Mouse (Mus musculus): ENCODE measurements around the gene Rabac1. TPM values are rescaled to one million over a fixed set of nuclear protein-coding genes. Genes with fewer than 3 reads are reported as not detected.

The Rabac1 gene
- polyA plus RNA-seq, 1 experiment = 218 TPM

DNA sequence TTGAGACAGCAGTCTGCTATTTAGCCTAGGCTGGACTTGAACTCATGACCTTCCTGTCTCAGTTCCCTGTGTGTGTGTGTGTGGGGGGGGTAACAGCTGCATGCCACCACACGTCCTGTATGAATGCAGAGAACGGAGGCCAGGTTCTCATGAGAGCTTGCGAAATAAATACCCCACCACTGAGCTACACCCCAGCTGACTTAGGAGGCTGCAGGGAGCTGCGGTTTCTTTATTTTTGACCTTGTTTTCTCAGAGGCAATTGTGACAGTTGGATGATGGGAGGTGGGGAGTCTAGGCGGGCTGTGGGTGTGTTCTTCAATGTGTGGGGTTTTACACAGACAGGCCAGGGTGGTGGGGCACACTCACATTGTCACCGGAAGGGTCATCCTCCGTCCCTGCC, 27.7 kb upstream of the Rabac1 start:
- no peak for TF ChIP-seq GATA1 (IDR thresholded peaks at IDR 0.05; ENCODE audit: low read length)

DNA sequence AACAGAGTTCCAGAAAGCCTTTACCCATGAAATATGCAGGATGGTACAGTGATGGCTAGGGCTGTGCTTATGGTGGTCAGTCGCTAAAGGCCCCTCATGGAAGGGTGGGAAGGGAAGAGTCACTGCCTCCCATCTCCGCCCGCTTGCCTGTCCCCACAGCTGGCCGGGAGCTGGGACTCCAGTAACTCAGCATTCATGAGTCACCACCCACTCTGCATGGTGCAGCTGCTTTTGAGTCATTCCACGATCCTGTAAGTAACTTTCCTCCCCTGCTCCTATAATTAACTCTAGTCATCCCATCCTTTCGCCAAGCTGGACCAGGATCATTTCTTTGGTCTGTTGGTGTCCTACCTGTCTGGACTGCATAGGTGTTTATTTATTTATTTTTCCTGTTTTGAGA, 20.5 kb upstream of the Rabac1 start:
- TF ChIP-seq GATA1 (IDR thresholded peaks at IDR 0.05; ENCODE audit: low read length) = no peak

- TF ChIP-seq GATA1 (IDR thresholded peaks at IDR 0.05; ENCODE audit: low read length) = no peak
These were observed 17.9 kb upstream of the Rabac1 start for GRCm38 (mm10) chr7:24990478-24990877.

- TF ChIP-seq GATA1 (IDR thresholded peaks at IDR 0.05; ENCODE audit: low read length) = no peak
These were observed 15.4 kb upstream of the Rabac1 start for GRCm38 (mm10) chr7:24987941-24988340.

DNA sequence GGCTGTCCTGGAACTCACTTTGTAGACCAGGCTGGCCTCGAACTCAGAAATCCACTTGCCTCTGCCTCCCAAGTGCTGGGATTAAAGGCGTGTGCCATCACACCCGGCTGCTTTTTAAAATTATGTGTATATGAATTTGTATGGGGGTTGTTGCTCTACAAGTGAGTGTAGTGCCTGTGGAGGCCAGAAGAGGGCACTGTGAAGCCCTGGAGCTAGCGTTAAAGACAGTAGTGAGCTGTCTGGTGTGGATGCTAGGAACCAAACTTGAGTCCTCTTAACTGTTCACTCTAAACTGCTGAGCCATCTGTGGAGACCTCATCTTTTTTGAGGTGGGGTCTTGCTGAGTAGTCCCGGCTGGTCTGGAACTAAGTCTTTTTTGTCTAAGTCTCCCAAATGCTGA, 13.2 kb upstream of the Rabac1 start:
- no peak for TF ChIP-seq GATA1 (IDR thresholded peaks at IDR 0.05; ENCODE audit: low read length)

DNA sequence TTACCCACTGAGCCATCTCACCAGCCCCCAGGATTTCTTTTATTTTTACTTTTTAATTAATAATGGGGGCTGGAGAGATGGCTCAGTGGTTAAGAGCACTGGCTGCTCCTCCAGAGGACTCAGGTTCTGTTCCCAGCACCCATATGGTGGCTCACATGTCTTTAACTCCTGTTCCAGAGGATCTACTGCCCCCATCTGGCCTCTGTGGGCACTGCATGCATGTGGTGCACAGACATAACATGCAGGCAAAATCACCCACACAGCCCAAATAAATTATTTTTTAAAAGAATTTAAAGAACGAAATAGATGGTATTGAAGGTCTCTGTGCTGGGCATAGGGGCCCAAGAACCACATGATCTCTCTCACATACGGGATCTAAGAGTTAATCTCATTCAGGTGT, 11.8 kb upstream of the Rabac1 start:
- TF ChIP-seq GATA1 (IDR thresholded peaks at IDR 0.05; ENCODE audit: low read length) = no peak

GRCm38 (mm10) chr7:24983396-24983795, 10.8 kb upstream of the Rabac1 start:
- no peak for TF ChIP-seq GATA1 (IDR thresholded peaks at IDR 0.05; ENCODE audit: low read length)

GRCm38 (mm10) chr7:24980439-24980838, 7.9 kb upstream of the Rabac1 start:
- TF ChIP-seq GATA1 (IDR thresholded peaks at IDR 0.05; ENCODE audit: low read length) = no peak

- no peak for TF ChIP-seq GATA1 (IDR thresholded peaks at IDR 0.05; ENCODE audit: low read length)
These were observed 6.2 kb upstream of the Rabac1 start for GRCm38 (mm10) chr7:24978781-24979180.

DNA sequence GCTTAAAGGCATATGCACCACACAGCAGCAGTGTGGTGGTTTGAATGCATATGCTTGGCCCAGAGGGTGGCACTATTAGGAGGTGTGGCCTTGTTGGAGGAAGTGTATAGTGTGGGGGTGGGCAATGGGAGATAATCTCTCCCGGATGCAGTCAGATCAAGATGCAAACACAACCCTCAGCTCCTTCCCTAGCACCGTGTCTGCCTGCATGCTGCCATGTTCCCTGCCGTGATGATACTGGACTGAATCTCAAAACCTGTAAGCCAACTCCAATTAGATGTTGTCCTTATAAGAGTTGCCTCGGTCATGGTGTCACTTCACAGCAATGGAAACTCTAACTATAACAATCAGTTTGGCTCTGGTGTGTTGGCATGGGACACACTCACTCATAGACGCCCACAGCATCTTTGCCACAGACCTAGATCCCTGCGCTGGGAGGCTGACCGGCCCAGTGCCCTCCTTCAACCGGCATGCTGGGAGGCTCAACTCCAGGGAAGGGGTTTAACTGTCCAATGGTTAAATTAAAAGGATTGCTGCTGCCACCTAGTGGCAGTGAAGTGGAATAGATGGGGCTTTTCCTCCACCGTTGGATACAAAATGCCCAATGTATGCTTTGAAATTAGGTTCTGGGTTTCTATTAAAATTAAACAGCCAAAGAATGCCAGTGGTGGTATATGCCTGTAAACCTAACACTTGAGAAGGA, 2.5 kb upstream of the Rabac1 start:
- peak; percentile 65 for TF ChIP-seq GATA1 (IDR thresholded peaks at IDR 0.05; ENCODE audit: low read length)

- TF ChIP-seq GATA1 (IDR thresholded peaks at IDR 0.05; ENCODE audit: low read length) = no peak
These were observed 1.3 kb upstream of the Rabac1 start for GRCm38 (mm10) chr7:24973902-24974301.

DNA sequence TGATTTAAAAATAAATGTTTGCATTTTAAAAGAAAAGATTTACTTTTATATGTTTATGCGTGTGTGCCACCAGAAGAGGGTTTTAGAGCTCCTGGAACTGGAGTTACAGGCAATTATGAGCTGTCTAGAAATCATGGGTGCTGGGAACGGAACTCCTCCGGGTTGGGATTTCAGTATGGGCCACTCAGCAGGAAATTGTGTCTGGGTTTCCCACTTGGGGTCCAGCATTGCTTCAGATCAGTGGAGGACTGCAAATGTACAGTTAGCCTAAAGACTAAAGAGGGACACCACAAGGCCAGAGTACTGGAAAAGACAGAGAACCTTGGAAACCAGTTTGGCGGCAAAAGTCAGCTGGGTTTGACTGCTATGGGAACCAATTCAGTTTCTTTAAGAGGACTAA, 654 bp upstream of the Rabac1 start:
- no peak for TF ChIP-seq GATA1 (IDR thresholded peaks at IDR 0.05; ENCODE audit: low read length)

DNA sequence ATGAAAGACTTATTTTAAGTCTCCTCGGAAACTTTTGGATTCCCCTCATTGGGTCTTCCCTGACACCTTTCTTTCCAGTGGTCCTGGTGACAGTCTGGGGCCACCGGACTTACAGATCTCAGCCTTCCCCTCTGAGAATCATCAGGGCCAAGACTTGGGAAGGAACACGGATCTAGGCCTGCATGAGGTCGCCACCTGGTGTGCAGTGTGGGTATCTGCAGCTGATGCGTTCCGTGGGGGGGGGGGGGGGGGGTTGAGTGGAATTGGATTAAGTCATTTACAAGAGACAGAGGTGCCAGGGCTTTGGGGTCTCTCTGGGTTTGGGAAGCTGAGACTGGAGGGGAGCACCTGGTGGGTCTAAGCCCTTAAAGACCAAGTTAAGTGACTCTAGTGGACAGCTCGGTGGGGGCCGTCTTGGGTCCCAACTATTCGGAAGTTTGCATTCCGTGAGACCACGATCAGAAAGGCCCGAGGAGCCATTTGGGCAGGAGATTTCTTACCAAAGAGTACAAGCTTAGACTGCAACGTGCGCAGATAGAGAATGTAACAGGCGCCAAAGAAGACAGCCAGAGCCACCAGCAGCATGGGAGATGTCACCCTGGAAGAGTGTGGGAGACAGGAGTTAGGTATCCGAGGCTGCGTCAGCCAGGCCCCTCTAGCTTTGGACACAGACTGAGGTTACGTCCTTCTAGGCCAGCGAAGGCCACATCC, 1.1 kb downstream of the Rabac1 start:
- no peak for TF ChIP-seq GATA1 (IDR thresholded peaks at IDR 0.05; ENCODE audit: low read length)

GRCm38 (mm10) chr7:24970341-24970740, 2.2 kb downstream of the Rabac1 start:
- TF ChIP-seq GATA1 (IDR thresholded peaks at IDR 0.05; ENCODE audit: low read length) = no peak

DNA sequence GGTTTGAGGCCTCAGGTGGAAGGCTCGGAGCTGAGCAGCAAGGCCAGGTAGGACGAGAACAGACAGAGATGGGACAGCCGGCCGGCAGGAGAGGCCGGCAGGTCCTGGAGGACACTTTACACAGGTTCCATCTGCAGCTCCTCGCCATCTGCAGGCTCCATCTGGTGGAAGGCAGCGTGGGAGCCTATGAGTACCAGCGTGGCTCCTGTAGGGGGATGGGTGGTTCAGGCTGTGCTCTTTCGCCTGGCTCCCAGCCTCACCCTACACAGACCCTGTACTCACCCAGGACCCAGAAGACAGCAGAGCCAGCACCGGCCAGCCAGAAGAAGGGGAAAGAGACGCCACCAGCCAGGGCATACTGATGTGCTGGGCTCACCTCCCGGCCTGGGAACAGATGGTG, 2.7 kb downstream of the Rabac1 start:
- TF ChIP-seq GATA1 (IDR thresholded peaks at IDR 0.05; ENCODE audit: low read length) = no peak

DNA sequence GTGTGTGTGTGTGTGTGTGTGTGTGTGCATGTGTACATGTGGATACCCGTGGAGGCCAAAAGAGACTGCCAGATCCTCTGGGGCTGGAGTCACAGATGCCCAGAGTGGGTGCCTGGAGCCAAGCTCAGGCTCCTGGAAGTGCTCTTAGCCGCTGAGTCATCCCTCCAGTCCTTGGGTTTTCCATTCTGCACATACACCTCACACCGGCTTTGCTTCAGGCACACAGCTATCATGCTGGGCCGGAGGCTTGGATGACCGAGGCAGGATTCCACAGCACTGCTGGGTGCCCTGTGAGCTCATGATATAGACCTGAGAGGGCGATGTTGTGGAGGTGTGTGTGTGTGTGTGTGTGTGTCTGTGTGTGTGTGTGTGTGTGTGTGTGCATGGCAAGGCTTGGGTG, 4.1 kb downstream of the Rabac1 start:
- no peak for TF ChIP-seq GATA1 (IDR thresholded peaks at IDR 0.05; ENCODE audit: low read length)

GRCm38 (mm10) chr7:24967966-24968365, 4.6 kb downstream of the Rabac1 start:
- TF ChIP-seq GATA1 (IDR thresholded peaks at IDR 0.05; ENCODE audit: low read length) = no peak
